Mouse (Mus musculus): ENCODE data around the gene Golga4. TPM values are rescaled to one million over a fixed set of nuclear protein-coding genes. Genes with fewer than 3 reads are reported as not detected.
"Not testable (repeated sequence)": the region's sequence is repeated elsewhere in the genome, so short reads cannot be mapped to it uniquely, and the experiment has no call there.

The Golga4 gene
- polyA plus RNA-seq, 1 experiment from 2014 or later: 42.9 TPM

DNA sequence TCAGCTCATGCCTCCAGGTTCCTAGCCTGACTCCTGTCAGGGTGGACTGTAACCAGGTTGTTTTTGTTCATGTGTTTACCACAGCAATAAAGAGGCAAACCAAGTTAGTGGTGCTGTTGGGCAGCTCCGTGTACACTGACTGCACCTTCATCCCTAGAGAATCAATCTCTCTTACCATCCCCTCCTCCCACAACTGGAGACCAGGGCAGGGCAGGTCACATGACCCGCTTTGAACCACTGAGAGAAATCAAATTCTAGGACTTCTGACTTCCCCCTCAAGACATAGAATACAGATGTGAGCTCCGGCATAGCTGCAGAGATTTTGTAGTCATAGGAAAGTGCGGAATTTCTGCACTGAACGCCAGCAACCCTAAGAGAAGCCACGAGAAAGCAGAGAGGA lies 85.6 kb downstream of the Golga4 start:
- Histone ChIP-seq H3K4me2 (no peak overlapping the region), H3K9ac (ENCODE audit: low read depth, low read length) (no peak overlapping the region), H3K4me3 (ENCODE audit: low read depth, low read length) (no peak overlapping the region), H3K9me3 (ENCODE audit: control insufficient read depth, low read length) (no peaks in the 10 kb centered on the region), H3K27ac (ENCODE audit: low read depth, low read length) (no peak overlapping the region), H3K27me3 (replicated peaks; ENCODE audit: control insufficient read depth, insufficient read depth, low read length) (no peaks in the 10 kb centered on the region), H3K4me1 (replicated peaks; ENCODE audit: control insufficient read depth, insufficient read depth, low read length) (peaks cover 9% of the 10 kb centered on the region), H3K36me3 (ENCODE audit: control insufficient read depth, insufficient read depth, low read length) (no peaks in the 10 kb centered on the region)
- no peak for ATAC-seq (replicated peaks; ENCODE audit: low FRiP score)
- DNase-seq (ENCODE audit: low spot score): no peak
- 75% methylated on average over 6 of the region's 6 CpGs for WGBS

- H3K27me3 ChIP-seq (replicated peaks; ENCODE audit: control insufficient read depth, insufficient read depth, low read length): no peaks in the 10 kb centered on the region
- WGBS: 47% methylated on average over 13 of the region's 13 CpGs
- no peak overlapping the region for H3K9ac ChIP-seq (ENCODE audit: low read depth, low read length)
- no peak overlapping the region for H3K4me3 ChIP-seq (ENCODE audit: low read depth, low read length)
- H3K27ac ChIP-seq (ENCODE audit: low read depth, low read length): no peak overlapping the region; the same call in 1 of the 2 replicates
- H3K4me1 ChIP-seq (replicated peaks; ENCODE audit: control insufficient read depth, insufficient read depth, low read length): peaks cover 9% of the 10 kb centered on the region
- ATAC-seq (replicated peaks; ENCODE audit: low FRiP score): peak; percentile 57; the same call in 1 of the 2 replicates
- no peaks in the 10 kb centered on the region for H3K9me3 ChIP-seq (ENCODE audit: control insufficient read depth, low read length)
- no peak for DNase-seq (ENCODE audit: low spot score)
- H3K36me3 ChIP-seq (ENCODE audit: control insufficient read depth, insufficient read depth, low read length): no peaks in the 10 kb centered on the region
- peak overlapping the region; percentile 14; the same call in 1 of the 2 replicates for H3K4me2 ChIP-seq
These were observed 86.7 kb downstream of the Golga4 start for GRCm38 (mm10) chr9:118592585-118593249.

GRCm38 (mm10) chr9:118593443-118593842 lies 87.4 kb downstream of the Golga4 start:
- H3K36me3 ChIP-seq (ENCODE audit: control insufficient read depth, insufficient read depth, low read length): no peaks in the 10 kb centered on the region
- H3K4me3 ChIP-seq (ENCODE audit: low read depth, low read length): no peak overlapping the region
- H3K27me3 ChIP-seq (replicated peaks; ENCODE audit: control insufficient read depth, insufficient read depth, low read length): no peaks in the 10 kb centered on the region
- 95% methylated on average over 8 of the region's 8 CpGs for WGBS
- H3K4me1 ChIP-seq (replicated peaks; ENCODE audit: control insufficient read depth, insufficient read depth, low read length): peaks cover 9% of the 10 kb centered on the region
- H3K4me2 ChIP-seq: no peak overlapping the region
- no peak overlapping the region for H3K9ac ChIP-seq (ENCODE audit: low read depth, low read length)
- DNase-seq (ENCODE audit: low spot score) (no peak), ATAC-seq (replicated peaks; ENCODE audit: low FRiP score) (no peak)
- H3K9me3 ChIP-seq (ENCODE audit: control insufficient read depth, low read length): no peaks in the 10 kb centered on the region
- no peak overlapping the region for H3K27ac ChIP-seq (ENCODE audit: low read depth, low read length)

DNA sequence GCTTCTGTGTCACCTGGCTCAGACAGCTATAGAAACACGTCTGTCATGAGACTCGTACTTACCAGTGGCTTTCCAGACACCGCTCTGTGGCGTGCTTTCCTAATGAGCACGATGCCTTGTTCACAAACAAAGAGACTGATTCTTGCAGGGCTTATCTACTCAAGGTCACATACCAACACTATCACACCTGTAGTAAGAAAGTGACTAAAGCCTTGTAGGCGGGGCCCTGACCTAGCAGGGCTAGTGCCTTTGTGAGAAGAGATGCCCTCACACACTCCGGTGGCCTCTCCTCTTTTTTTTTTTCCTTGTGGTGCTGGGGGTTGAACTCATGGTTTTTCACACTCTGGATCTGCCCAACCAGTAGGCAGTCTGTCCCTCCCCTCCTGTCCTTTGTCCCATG lies 90.7 kb downstream of the Golga4 start:
- H3K4me2 ChIP-seq: no peak overlapping the region
- ATAC-seq (replicated peaks; ENCODE audit: low FRiP score): no peak
- no peaks in the 10 kb centered on the region for H3K9me3 ChIP-seq (ENCODE audit: control insufficient read depth, low read length)
- no peaks in the 10 kb centered on the region; the same call in 1 of the 2 replicates for H3K4me1 ChIP-seq (replicated peaks; ENCODE audit: control insufficient read depth, insufficient read depth, low read length)
- no peak for DNase-seq (ENCODE audit: low spot score)
- no peaks in the 10 kb centered on the region for H3K27me3 ChIP-seq (replicated peaks; ENCODE audit: control insufficient read depth, insufficient read depth, low read length)
- no peak overlapping the region for H3K4me3 ChIP-seq (ENCODE audit: low read depth, low read length)
- no peak overlapping the region for H3K9ac ChIP-seq (ENCODE audit: low read depth, low read length)
- WGBS: 77% methylated on average over 7 of the region's 7 CpGs
- H3K36me3 ChIP-seq (ENCODE audit: control insufficient read depth, insufficient read depth, low read length): no peaks in the 10 kb centered on the region
- H3K27ac ChIP-seq (ENCODE audit: low read depth, low read length): no peak overlapping the region

- H3K9ac ChIP-seq (ENCODE audit: low read depth, low read length); DNase-seq (ENCODE audit: low spot score); ATAC-seq (replicated peaks; ENCODE audit: low FRiP score); H3K36me3 ChIP-seq (ENCODE audit: control insufficient read depth, insufficient read depth, low read length); H3K9me3 ChIP-seq (ENCODE audit: control insufficient read depth, low read length); H3K27ac ChIP-seq (ENCODE audit: low read depth, low read length); H3K4me2 ChIP-seq; H3K4me1 ChIP-seq (replicated peaks; ENCODE audit: control insufficient read depth, insufficient read depth, low read length); H3K4me3 ChIP-seq (ENCODE audit: low read depth, low read length); H3K27me3 ChIP-seq (replicated peaks; ENCODE audit: control insufficient read depth, insufficient read depth, low read length): not testable (repeated sequence)
- 90% methylated on average over 3 of the region's 3 CpGs for WGBS
These were observed 94.3 kb downstream of the Golga4 start for GRCm38 (mm10) chr9:118600393-118600792.

DNA sequence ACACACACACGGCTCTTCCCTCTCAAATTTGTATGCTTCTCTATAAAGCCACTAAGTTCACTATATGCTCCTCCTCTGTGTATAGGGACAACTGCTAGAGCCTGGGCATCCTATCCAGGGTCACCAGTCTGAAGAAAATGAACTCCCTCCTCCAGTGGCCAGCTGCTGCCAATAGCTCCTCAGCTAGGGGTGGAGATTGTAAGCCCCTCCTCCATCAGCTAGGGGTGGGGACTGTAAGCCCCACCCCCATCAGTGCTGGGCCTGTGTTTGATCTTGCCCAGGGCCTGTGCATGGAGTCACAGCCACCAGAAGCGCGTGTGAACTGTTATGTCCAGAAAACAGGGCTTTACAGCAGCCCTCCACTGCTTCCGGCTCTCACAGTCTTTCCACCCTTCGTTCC lies 96.5 kb downstream of the Golga4 start:
- no peak; the same call in 1 of the 2 replicates for ATAC-seq (replicated peaks; ENCODE audit: low FRiP score)
- WGBS: 83% methylated on average over 5 of the region's 5 CpGs
- no peak overlapping the region for H3K27ac ChIP-seq (ENCODE audit: low read depth, low read length)

DNA sequence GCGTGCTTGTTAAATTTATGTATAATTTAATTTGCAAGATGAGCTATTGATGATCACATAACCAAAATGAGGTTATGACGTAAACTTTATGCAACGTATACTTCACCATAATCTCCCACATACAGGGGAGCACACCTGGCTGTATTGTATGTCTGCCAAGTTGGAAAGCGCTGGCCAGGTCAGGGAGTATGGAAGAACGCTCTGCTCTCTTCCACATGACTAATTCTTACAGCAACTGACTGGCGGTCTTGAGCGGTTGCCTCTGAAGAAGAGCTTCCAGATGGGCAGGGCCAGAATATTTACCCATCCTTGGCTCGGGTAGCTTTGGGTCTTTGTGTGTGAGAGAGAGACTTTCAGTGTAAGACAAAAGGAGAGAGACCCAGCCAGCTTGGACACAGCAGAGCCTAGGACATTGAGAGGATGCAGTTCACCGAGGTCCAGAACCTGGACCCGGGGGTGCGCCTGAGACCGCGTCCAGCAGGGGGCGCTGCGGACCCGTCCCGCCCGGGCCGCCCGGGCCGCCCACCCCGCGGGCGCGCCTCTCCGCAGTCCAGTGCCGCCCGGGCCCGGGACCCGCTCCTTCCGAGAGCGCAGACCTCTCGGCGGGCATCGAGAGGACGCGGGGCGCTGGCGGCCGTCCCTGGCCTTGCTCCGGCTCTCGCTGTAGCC lies 100.2 kb downstream of the Golga4 start, which contains the start of gene Itga9:
Itga9 (plus strand) TSS at position 543 of the 669 bp plus-strand sequence.
- Histone ChIP-seq H3K27ac (ENCODE audit: low read depth, low read length) (no peak within 1 kb of the TSS), H3K4me1 (replicated peaks; ENCODE audit: control insufficient read depth, insufficient read depth, low read length) (0 out of 2 replicates have a peak, but pooled peaks cover 2% of the 10 kb centered on the region), H3K27me3 (replicated peaks; ENCODE audit: control insufficient read depth, insufficient read depth, low read length) (peaks cover 23% of the 10 kb centered on the region), H3K9ac (ENCODE audit: low read depth, low read length) (peak within 1 kb of the TSS; percentile 61), H3K4me2 (peak within 1 kb of the TSS; percentile 72), H3K9me3 (ENCODE audit: control insufficient read depth, low read length) (no peaks in the 10 kb centered on the region), H3K36me3 (ENCODE audit: control insufficient read depth, insufficient read depth, low read length) (no peaks in the 10 kb centered on the region), H3K4me3 (ENCODE audit: low read depth, low read length) (peak within 1 kb of the TSS; percentile 59)
- ATAC-seq (replicated peaks; ENCODE audit: low FRiP score) (peak; percentile 65), DNase-seq (ENCODE audit: low spot score) (peak; percentile 81)
- WGBS: 15% methylated on average over 32 of the region's 42 CpGs

More for the DNA sequence above, 96.5 kb downstream of the Golga4 start:
- H3K36me3 ChIP-seq (ENCODE audit: control insufficient read depth, insufficient read depth, low read length): no peaks in the 10 kb centered on the region
- H3K4me2 ChIP-seq: no peak overlapping the region
- no peak overlapping the region for H3K9ac ChIP-seq (ENCODE audit: low read depth, low read length)
- H3K9me3 ChIP-seq (ENCODE audit: control insufficient read depth, low read length): no peaks in the 10 kb centered on the region
- peaks cover 9% of the 10 kb centered on the region for H3K27me3 ChIP-seq (replicated peaks; ENCODE audit: control insufficient read depth, insufficient read depth, low read length)
- no peak for DNase-seq (ENCODE audit: low spot score)
- no peak overlapping the region for H3K4me3 ChIP-seq (ENCODE audit: low read depth, low read length)
- 0 out of 2 replicates have a peak, but pooled peaks cover 2% of the 10 kb centered on the region for H3K4me1 ChIP-seq (replicated peaks; ENCODE audit: control insufficient read depth, insufficient read depth, low read length)

GRCm38 (mm10) chr9:118606817-118607371 lies 100.8 kb downstream of the Golga4 start:
- no peak overlapping the region for H3K27ac ChIP-seq (ENCODE audit: low read depth, low read length)
- no peaks in the 10 kb centered on the region for H3K36me3 ChIP-seq (ENCODE audit: control insufficient read depth, insufficient read depth, low read length)
- peaks cover 23% of the 10 kb centered on the region for H3K27me3 ChIP-seq (replicated peaks; ENCODE audit: control insufficient read depth, insufficient read depth, low read length)
- peak overlapping the region; percentile 59 for H3K4me3 ChIP-seq (ENCODE audit: low read depth, low read length)
- peak overlapping the region; percentile 61 for H3K9ac ChIP-seq (ENCODE audit: low read depth, low read length)
- H3K4me2 ChIP-seq: peak overlapping the region; percentile 72
- DNase-seq (ENCODE audit: low spot score) (peak; percentile 61), ATAC-seq (replicated peaks; ENCODE audit: low FRiP score) (no peak; the same call in 1 of the 2 replicates)
- H3K4me1 ChIP-seq (replicated peaks; ENCODE audit: control insufficient read depth, insufficient read depth, low read length): 0 out of 2 replicates have a peak, but pooled peaks cover 2% of the 10 kb centered on the region
- no peaks in the 10 kb centered on the region for H3K9me3 ChIP-seq (ENCODE audit: control insufficient read depth, low read length)
- under 1% methylated on average over 61 of the region's 68 CpGs for WGBS

Data from liver, embryonic 11.5 days (tissue).